Mouse (Mus musculus): ENCODE measurements around the gene Klhl25. TPM values are rescaled to one million over a fixed set of nuclear protein-coding genes. Genes with fewer than 3 reads are reported as not detected.
A peak's percentile ranks its signal among the peaks of the same experiment; 100 is the strongest.
"Not testable (repeated sequence)": the region's sequence is repeated elsewhere in the genome, so short reads cannot be mapped to it uniquely, and the experiment has no call there.

Gene Klhl25
- polyA plus RNA-seq, 1 experiment, result 7.6 TPM

DNA sequence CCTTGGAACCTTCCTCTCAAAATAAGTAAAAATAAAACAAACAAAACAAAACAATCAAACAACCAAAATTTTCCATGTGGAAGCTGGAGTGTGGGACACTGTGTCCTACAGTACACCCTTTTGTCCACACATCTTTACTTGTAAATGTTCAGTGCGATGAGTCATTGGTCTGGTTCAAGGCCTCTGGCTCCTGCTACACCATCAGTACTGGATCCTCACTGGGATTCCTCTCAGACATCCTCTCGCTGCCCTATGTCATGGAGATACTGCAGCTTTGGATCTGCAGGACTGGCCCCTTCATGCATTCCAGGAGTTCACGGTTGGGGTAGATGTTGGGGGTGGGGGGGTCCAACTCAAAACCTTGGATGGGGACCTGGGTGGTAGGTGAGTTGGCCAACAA, 5.8 kb upstream of the Klhl25 start:
- Histone ChIP-seq H3K4me3 (ENCODE audit: insufficient read depth, low read length) (no peak overlapping the region), H3K27ac (ENCODE audit: insufficient read depth, low read length) (no peak overlapping the region), H3K4me1 (ENCODE audit: control insufficient read depth, insufficient read depth, low read length) (no peaks in the 10 kb centered on the region)
- no peak for TF ChIP-seq POLR2A (IDR thresholded peaks at IDR 0.05; ENCODE audit: low read depth, low read length)
- no peak for TF ChIP-seq CTCF (IDR thresholded peaks at IDR 0.05; ENCODE audit: borderline replicate concordance, insufficient read depth, low read length)

- Histone ChIP-seq H3K27ac (ENCODE audit: insufficient read depth, low read length) (no peak overlapping the region), H3K4me3 (ENCODE audit: insufficient read depth, low read length) (no peak overlapping the region), H3K4me1 (ENCODE audit: control insufficient read depth, insufficient read depth, low read length) (no peaks in the 10 kb centered on the region)
- TF ChIP-seq POLR2A (IDR thresholded peaks at IDR 0.05; ENCODE audit: low read depth, low read length), result no peak
- no peak for TF ChIP-seq CTCF (IDR thresholded peaks at IDR 0.05; ENCODE audit: borderline replicate concordance, insufficient read depth, low read length)
Observed at GRCm38 (mm10) chr7:75845936-75846335, 2.2 kb upstream of the Klhl25 start.

DNA sequence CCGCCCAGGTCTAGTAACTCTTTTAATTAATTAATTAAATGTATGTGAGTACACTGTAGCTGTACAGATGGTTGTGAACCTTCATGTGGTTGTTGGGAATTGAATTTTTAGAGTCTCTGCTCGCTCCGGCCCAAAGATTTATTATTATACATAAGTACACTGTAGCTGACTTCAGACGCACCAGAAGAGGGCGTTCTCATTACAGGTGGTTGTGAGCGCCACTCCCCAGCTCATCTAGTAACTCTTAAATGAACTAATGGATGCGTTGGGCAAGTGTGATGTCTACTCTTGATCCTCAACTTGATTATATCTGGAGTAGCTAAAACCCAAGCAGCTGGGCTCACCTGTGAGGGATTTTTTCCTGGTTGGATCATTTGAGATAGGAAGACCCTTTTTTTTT, 1.2 kb upstream of the Klhl25 start:
- Histone ChIP-seq H3K4me1 (ENCODE audit: control insufficient read depth, insufficient read depth, low read length) (no peaks in the 10 kb centered on the region), H3K4me3 (ENCODE audit: insufficient read depth, low read length) (no peak overlapping the region), H3K27ac (ENCODE audit: insufficient read depth, low read length) (no peak overlapping the region)
- TF ChIP-seq POLR2A (IDR thresholded peaks at IDR 0.05; ENCODE audit: low read depth, low read length), result no peak
- no peak for TF ChIP-seq CTCF (IDR thresholded peaks at IDR 0.05; ENCODE audit: borderline replicate concordance, insufficient read depth, low read length)

- Histone ChIP-seq H3K4me1 (ENCODE audit: control insufficient read depth, insufficient read depth, low read length) (no peaks in the 10 kb centered on the region), H3K27ac (ENCODE audit: insufficient read depth, low read length) (peak overlapping the region; percentile 67), H3K4me3 (ENCODE audit: insufficient read depth, low read length) (peak overlapping the region; percentile 40)
- TF ChIP-seq POLR2A (IDR thresholded peaks at IDR 0.05; ENCODE audit: low read depth, low read length), result no peak
- TF ChIP-seq CTCF (IDR thresholded peaks at IDR 0.05; ENCODE audit: borderline replicate concordance, insufficient read depth, low read length), result no peak
Observed at GRCm38 (mm10) chr7:75847489-75847888, 621 bp upstream of the Klhl25 start.

DNA sequence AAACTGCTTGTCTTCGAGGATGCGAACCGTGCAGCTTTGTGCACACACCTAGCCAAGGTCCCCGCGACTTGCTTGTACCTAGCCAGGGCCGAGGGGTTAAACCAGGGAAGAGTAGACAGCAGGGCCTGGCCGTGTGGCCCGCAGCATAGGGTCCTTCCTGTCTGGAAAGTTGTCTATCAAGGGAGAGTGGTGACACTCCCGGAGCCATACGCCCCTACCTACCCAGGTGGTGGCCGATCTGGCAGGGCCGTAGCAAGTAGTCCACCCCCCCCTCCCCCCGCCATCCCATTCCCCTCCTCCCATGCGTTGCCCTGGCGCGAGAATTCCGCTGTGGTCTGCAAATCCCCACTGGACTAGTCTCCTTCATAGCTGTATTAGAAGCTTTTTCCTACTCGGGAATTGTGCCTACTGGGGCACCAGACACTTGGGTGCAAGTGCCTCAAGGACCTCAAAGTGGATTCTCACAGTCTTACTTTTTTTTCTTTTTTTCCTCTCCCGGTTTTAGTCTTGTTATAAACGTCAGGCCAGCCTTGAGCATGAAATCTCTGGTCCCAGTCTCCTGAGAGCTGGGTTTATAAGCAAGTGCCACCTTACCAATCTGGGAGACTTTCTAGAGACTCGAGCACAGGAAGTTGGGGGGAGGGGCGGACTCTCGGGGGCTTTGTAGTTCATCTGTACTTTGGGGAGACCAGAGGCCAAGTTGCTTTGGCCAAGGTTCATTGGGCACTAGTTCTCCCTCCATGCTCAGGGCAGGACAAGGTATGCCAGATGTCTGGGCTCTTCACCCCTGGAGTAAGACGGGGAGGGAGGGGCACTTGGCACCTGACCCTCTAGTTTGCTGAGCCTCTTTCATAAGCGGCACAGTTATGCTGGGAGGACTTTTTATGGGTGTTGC, 913 bp downstream of the Klhl25 start:
- peak overlapping the region; percentile 99 for H3K4me3 ChIP-seq (ENCODE audit: insufficient read depth, low read length)
- TF ChIP-seq CTCF (IDR thresholded peaks at IDR 0.05; ENCODE audit: borderline replicate concordance, insufficient read depth, low read length) (no peak), POLR2A (IDR thresholded peaks at IDR 0.05; ENCODE audit: low read depth, low read length) (no peak)
- peaks cover 6% of the 10 kb centered on the region; the same call in 1 of the 2 replicates for H3K4me1 ChIP-seq (ENCODE audit: control insufficient read depth, insufficient read depth, low read length)
- peak overlapping the region; percentile 74 for H3K27ac ChIP-seq (ENCODE audit: insufficient read depth, low read length)

DNA sequence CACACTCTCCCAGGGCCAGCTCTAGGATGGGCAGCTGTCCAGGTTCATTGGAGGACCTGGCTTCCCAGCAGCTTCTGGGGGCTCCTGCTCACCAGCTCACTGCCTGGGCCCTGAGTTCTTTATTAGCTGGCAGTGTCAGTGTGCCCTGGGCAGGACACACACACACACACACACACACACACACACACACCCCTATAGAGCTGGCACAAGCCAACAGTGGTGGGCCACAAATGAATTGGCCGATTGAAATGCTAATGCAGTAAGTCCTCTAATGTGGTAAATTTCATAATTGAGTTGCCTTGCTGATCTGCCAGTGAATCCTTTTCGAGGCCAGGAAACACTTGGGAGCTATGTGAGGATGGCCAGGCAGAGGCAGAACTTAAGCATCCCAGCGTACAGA, 2.3 kb downstream of the Klhl25 start:
- H3K27ac ChIP-seq (ENCODE audit: insufficient read depth, low read length); H3K4me1 ChIP-seq (ENCODE audit: control insufficient read depth, insufficient read depth, low read length); H3K4me3 ChIP-seq (ENCODE audit: insufficient read depth, low read length): not testable (repeated sequence)

DNA sequence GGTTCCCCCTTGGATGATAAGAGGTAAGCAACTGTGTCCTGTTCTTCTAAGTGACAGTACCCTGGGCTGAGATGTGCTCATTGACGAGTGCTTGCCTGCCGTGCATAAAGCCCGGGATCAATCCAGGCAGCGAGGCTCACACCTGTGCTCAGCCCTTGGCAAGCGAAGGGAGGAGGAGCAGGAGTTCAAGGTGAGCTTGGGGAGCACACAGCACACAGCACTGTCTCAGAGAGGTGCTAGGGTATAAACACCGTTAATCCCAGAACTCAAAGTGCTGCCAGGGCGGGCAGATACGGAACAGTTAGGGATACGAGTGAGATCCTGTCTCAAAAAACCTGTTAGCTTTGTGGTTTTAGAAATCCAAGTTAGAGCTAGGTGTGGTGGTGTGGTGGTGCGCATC, 3.2 kb downstream of the Klhl25 start:
- Histone ChIP-seq H3K4me1 (ENCODE audit: control insufficient read depth, insufficient read depth, low read length) (peaks cover 6% of the 10 kb centered on the region; the same call in 1 of the 2 replicates), H3K27ac (ENCODE audit: insufficient read depth, low read length) (no peak overlapping the region), H3K4me3 (ENCODE audit: insufficient read depth, low read length) (no peak overlapping the region)
- TF ChIP-seq CTCF (IDR thresholded peaks at IDR 0.05; ENCODE audit: borderline replicate concordance, insufficient read depth, low read length) (no peak), POLR2A (IDR thresholded peaks at IDR 0.05; ENCODE audit: low read depth, low read length) (no peak)

DNA sequence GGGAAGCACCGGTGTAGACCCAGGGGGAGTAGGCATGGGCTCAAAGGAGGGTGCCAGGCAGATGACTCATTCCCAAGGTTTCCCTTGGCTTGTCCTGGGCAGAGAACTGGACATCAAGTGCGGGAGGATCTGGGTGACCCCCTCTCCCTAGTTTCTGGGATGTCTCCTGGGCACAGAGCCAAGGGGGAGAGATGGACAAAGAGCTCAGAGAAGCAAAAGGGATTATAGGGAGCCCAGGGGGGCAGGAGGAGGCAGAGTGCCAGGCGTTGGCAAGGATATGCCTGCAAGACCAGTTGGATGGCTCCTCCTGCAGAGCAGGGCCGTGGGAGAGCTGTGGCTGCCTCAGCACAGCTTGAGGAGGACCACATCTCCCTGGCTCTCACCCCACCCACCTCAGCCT, 4.3 kb downstream of the Klhl25 start:
- Histone ChIP-seq H3K4me1 (ENCODE audit: control insufficient read depth, insufficient read depth, low read length) (peaks cover 6% of the 10 kb centered on the region; the same call in 1 of the 2 replicates), H3K27ac (ENCODE audit: insufficient read depth, low read length) (no peak overlapping the region), H3K4me3 (ENCODE audit: insufficient read depth, low read length) (no peak overlapping the region)
- TF ChIP-seq POLR2A (IDR thresholded peaks at IDR 0.05; ENCODE audit: low read depth, low read length) (no peak), CTCF (IDR thresholded peaks at IDR 0.05; ENCODE audit: borderline replicate concordance, insufficient read depth, low read length) (no peak)

DNA sequence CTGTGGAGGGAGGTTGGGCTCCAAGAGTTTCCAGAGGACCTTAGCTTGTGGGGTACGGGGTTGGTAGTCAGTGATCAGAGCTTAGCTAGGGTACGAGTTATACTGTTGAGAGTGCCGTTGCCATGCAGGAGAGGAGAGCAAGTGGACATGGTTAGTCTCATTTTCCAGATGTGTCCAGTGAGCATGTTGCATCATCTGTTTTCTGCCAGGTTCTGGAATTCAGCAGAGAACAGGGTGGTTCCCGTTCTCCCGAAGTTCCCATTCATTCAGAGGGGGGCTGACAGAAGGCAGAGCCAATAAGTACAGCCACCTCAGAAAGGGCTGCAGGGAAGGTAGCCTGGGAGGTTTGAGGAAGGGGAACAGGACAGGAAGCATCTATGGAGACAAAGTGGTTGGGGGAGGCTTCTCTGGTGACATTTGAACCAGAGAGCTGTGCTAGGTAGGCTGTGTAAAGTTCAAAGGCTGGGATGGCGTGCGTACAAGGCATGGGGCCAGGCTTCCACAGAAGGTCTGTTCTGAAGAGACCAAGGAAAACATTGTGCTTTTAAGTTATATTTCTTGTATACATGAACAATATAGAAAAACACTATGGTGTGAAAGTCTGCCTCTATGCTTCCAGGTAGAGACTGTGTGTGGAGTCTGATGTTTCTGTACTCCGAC, 5.2 kb downstream of the Klhl25 start:
- Histone ChIP-seq H3K27ac (ENCODE audit: insufficient read depth, low read length) (no peak overlapping the region), H3K4me3 (ENCODE audit: insufficient read depth, low read length) (no peak overlapping the region), H3K4me1 (ENCODE audit: control insufficient read depth, insufficient read depth, low read length) (peaks cover 6% of the 10 kb centered on the region; the same call in 1 of the 2 replicates)
- TF ChIP-seq CTCF (IDR thresholded peaks at IDR 0.05; ENCODE audit: borderline replicate concordance, insufficient read depth, low read length) (no peak), POLR2A (IDR thresholded peaks at IDR 0.05; ENCODE audit: low read depth, low read length) (no peak)

All from embryonic fibroblast, embryonic 13.5 days (primary cell).